Mouse (Mus musculus): Measurements from ENCODE around the gene Lclat1.

Gene Lclat1

GRCm38 (mm10) chr17:73087045-73087910, 20.5 kb upstream of the Lclat1 start:
- DNase-seq (ENCODE audit: low spot score in 2 of 2), result peak in 1 of 2 experiments; percentile 21

- DNase-seq (ENCODE audit: low spot score in 2 of 2), result no peak
These were observed 16.4 kb upstream of the Lclat1 start for GRCm38 (mm10) chr17:73091368-73091767.

DNA sequence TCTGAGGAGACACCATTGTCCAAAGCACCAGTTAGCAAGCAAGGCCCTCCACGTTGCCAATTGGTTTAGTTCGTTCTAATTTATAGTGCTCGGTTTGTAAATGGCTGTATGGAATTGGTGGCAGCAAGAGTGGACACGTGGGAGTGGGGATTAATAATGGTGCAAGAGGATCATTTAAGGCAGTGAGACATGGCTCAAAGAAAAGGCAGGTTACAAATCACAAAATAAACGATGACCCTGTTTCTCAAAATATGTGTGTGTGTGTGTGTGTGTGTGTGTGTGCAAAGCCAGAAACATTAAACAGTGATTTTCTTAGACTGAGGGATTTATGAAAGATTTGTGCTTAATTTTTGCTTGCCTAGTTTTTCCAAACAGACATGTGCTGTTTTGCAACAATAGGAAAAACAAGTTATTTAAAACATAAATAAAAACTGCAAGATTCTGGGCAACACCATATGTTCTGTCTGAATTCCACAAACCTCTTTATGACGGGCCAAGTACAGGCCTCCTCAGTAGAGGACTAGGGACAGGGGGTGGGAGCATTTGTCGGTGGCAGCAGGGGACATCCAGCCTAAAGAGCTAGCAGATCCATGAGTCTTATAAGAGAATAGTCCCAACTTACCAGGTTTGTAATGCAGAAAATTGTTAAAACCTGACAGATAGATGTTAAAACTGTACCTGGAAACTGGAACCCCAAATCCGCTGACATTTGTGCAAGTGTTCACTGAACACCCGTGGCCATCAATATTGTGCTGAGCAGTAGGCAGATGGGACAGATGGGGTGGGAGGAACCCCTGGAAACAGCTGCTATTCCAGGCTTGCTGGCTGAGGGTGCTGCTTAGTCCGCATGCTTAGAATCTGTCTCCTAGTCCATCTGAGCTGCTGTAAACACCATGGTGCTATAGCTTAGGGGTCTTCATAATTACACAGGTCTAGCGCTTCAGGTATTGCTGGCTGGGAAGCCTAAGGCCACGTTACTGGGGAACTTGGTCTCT, 15.4 kb upstream of the Lclat1 start:
- no peak for DNase-seq (ENCODE audit: low spot score in 2 of 2)

DNA sequence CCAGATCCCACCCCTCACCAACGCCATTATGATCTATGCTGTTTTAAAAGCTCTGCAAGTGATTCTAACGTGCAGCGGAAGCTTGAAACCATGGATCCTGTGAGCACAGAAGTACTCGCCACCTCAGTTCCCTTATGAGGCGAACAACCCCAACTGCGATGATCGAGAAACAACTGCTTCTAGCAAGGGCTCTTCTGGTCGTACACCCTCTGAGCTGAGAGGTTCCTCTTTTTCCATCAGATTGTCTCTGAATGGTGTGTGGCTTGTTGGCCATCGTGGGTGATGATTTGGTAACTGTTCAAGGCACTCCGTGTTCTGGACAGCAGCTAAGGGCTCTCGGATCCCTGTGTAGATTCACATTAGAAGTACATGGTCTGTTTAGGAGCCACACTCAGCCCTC, 12.7 kb upstream of the Lclat1 start:
- DNase-seq (ENCODE audit: low spot score in 2 of 2), result peak in 1 of 2 experiments; percentile 45

GRCm38 (mm10) chr17:73095585-73095984, 12.2 kb upstream of the Lclat1 start:
- no peak for DNase-seq (ENCODE audit: low spot score in 2 of 2)

GRCm38 (mm10) chr17:73096484-73096883, 11.3 kb upstream of the Lclat1 start:
- DNase-seq (ENCODE audit: low spot score in 2 of 2), result peak; percentile 40 to 66

DNA sequence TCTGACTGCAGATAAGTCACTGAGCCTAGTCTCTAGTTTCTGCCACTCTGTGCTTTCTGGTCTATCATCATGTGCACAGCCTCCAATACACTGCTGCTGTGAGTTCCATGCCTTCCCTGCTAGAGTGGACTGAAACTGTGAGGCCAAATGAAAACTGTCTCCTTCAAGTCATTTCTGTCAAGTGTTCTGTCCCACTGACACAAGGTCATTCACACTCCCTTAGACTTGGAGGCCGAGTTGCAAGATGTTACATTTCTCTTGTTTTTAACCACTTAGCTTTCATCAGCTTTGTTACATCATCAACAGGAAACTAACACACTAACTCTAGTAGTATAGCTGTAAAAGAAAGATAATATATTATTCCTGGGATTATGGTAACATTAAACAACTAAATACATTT, 9.1 kb upstream of the Lclat1 start:
- no peak for DNase-seq (ENCODE audit: low spot score in 2 of 2)

DNA sequence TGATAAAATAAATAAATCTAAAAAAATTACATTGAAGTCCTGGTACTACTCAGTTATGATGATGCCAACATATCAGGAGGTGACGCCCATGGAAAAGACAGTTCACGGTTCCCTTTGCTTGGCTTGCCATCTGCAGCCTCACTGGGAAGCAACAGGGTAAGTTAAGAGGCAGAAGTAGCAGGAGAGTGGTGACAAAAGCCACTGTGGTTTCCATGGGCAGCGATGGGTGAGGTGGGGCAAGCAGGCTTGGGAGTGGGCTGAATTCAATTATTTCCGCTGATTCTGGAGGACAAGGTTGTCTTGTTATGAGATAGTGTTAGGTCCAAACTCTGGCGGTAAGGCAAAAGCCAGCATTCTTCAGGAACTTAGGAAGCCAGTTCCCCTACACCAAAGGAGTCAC, 7.4 kb upstream of the Lclat1 start:
- no peak for DNase-seq (ENCODE audit: low spot score in 2 of 2)

- DNase-seq (ENCODE audit: low spot score in 2 of 2), result no peak
These were observed 5.2 kb upstream of the Lclat1 start for GRCm38 (mm10) chr17:73102538-73102937.

DNA sequence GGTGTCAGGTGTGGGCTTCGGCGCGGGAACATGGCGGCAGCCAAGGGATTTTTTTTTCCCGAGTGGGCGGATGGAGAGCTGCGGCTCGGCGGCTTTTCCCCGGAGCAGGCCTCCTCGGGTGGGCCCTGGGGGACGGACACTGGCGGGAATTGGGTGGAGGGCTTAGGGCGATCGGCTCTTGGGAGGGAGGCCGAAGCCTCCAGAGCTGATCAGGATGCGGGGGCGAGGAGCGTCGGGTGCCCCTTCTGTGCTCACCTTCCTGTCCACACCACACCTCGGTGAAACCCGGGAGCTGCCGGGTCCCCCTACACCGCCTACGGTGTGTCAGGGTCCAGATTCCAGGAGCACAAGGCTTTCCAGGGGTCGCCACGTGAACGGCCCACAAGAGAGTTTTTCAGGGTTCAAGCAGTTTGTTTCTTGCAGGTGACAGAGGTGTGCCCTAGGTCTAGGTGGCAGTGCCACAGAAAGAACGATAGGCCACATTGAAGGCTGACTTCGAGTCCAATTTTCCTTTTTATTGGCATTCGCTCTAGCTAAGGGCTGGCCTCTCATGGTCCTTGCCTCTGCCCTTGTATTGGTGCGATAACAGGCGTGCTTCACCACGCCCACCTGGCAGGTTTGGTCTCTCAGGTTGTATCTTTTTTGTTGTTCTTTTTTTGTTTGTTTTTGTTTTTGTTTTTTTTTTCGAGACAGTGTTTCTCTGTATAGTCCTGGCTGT, 544 bp downstream of the Lclat1 start:
- peak in 1 of 2 experiments; percentile 3 for DNase-seq (ENCODE audit: low spot score in 2 of 2)

DNA sequence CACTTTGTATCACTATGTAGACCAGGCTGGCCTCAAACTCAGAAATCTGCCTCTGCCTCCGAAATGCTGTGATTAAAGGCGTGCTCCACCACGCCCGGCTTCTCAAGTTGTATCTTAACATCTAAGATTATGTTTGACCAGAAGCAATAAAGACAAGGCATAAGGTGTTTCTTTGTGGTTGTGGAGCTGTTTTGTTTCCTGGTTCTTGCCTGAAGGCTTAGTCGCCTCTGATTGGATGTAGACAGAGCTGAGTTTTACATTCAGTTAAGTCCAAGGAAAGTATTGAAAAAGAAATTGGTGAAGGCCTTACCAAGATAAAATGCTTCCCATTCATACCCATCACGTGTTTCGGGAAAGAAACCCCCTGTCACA, 1.1 kb downstream of the Lclat1 start:
- DNase-seq (ENCODE audit: low spot score in 2 of 2), result no peak

- no peak for DNase-seq (ENCODE audit: low spot score in 2 of 2)
These were observed 4.3 kb downstream of the Lclat1 start for GRCm38 (mm10) chr17:73112128-73112527.

DNA sequence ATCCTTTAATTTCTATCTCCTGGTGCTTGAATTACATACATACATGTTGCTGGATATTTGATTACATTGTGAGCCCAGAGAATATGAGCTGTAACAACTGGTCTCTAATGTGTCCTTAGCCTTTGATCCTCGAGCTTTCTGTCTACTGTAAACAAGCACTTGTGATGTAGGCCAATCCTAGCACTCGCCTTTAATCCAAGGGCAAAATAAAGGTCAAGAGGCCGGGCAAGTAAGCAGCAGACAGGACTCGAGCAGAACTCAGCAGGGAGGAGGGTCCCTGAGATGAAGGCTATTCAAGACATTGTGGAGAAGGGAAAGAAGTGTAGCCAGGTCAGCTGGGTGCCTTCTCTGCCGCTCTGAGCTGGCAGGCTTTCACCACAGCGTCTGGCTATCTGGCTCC, 4.8 kb downstream of the Lclat1 start:
- DNase-seq (ENCODE audit: low spot score in 2 of 2), result no peak

GRCm38 (mm10) chr17:73113230-73113629, 5.4 kb downstream of the Lclat1 start:
- no peak for DNase-seq (ENCODE audit: low spot score in 2 of 2)

DNA sequence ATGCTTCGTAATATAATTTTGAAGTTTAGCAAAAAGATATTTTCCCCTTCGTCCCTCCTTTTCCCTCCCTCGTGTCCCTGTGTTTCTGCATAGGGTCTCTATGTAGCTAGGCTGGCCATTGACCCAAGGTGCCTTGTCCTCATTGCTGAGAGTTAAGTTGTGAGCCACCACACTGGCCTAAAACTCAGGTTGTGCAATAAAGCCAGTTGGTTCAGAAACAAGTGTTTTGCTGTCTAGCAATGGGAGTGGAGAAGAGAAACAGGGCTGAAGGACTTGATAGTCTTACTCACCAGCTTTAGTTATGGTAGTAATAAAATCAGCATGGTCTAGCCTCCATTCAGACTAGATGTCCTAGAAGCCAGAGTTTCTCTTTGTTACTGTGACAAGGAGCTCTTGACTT, 10.3 kb downstream of the Lclat1 start:
- DNase-seq (ENCODE audit: low spot score in 2 of 2), result no peak

DNA sequence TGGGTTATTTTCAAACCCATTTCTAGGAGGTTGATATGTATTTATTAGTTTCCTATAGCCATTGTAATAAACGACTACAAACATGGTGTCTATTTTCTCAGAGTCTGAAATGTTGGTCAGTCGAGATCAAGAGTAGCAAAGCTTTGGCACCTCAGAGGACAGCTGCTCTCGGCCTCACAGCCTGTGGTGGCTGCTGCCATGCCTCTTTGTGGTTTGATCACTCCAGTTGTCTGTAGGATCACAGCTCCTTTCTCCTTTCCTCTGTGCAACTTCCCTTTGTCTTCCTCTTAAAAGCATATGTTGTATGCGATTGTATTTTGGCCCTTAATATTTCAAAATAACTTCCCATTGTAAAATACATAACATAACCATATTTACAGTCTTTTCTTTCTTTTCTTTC, 10.9 kb downstream of the Lclat1 start:
- DNase-seq (ENCODE audit: low spot score in 2 of 2), result no peak

- DNase-seq (ENCODE audit: low spot score in 2 of 2), result no peak
These were observed 11.4 kb downstream of the Lclat1 start for GRCm38 (mm10) chr17:73119150-73119549.

- DNase-seq (ENCODE audit: low spot score in 2 of 2), result no peak
These were observed 12.8 kb downstream of the Lclat1 start for GRCm38 (mm10) chr17:73120545-73120944.

DNA sequence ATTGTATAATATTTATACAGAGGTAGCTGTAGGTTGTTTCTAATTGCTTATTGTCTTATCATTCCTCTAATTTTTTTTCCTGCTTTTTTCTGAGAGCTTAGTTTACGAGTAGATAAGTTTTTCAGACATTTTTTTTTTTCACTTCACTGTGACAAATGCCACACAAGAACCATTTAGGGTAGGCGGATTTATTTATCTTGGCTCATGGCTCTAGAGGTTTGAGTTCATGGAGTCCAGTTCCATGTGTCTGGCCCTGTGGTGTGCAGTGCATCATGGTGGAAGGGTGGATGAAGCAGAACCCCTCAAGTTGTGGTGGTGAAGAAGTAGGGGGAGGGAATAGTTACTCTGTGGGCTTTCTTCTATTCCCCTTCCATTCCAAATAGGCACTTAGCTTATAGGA, 13.9 kb downstream of the Lclat1 start:
- no peak for DNase-seq (ENCODE audit: low spot score in 2 of 2)

DNA sequence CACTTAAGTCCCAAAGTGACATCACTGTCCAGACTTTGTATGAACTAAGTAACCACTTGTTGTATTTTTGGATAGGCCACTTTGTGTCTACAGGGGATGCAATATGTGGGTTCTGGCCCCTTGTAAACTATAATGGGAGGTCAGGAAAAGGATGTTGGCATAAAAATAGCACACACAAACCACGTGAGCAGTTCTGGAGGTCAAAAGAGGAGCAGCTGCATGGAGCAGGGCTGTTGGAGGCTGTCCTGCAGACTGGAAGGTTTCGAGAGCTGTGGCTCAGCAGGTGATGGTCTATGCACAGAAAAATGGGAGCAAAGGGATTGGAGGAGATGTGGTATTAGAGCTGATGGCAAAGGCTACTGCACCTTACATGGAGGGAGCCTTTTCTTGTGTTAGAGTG, 18.6 kb downstream of the Lclat1 start:
- DNase-seq (ENCODE audit: low spot score in 2 of 2), result no peak

- no peak for DNase-seq (ENCODE audit: low spot score in 2 of 2)
These were observed 19.1 kb downstream of the Lclat1 start for GRCm38 (mm10) chr17:73126903-73127302.

Measured in natural killer cell, adult 2 months (primary cell).